Mouse (Mus musculus): ENCODE data around the gene Fam166b. TPM values are rescaled to one million over a fixed set of nuclear protein-coding genes. Genes with fewer than 3 reads are reported as not detected.

The Fam166b gene
- polyA plus RNA-seq, 1 experiment: not detected

- Histone ChIP-seq H3K27ac (ENCODE audit: insufficient read depth, low read depth, low read length) (no peak overlapping the region), H3K4me3 (ENCODE audit: insufficient read depth, low read length) (no peak overlapping the region), H3K4me1 (ENCODE audit: control insufficient read depth, insufficient read depth, low read length) (peaks cover 32% of the 10 kb centered on the region)
- no peak for TF ChIP-seq CTCF (IDR thresholded peaks at IDR 0.05; ENCODE audit: low read depth, low read length)
Observed at GRCm38 (mm10) chr4:43456470-43456869, 27.5 kb upstream of the Fam166b start.

- Histone ChIP-seq H3K27ac (ENCODE audit: insufficient read depth, low read depth, low read length) (peak within 1 kb of the TSS; percentile 46), H3K4me1 (ENCODE audit: control insufficient read depth, insufficient read depth, low read length) (peaks cover 20% of the 10 kb centered on the region), H3K4me3 (ENCODE audit: insufficient read depth, low read length) (peak within 1 kb of the TSS; percentile 63)
- TF ChIP-seq POLR2A (IDR thresholded peaks at IDR 0.05; ENCODE audit: borderline replicate concordance, low read depth, low read length): no peak
- TF ChIP-seq CTCF (IDR thresholded peaks at IDR 0.05; ENCODE audit: low read depth, low read length): no peak; the same call in 1 of the 2 replicates
Observed at GRCm38 (mm10) chr4:43454041-43454836, 25.3 kb upstream of the Fam166b start, which contains the start of gene Cd72. Gene Cd72 (minus strand): TSS chr4:43454628.

GRCm38 (mm10) chr4:43453413-43453812 is 24.5 kb upstream of the Fam166b start:
- H3K27ac ChIP-seq (ENCODE audit: insufficient read depth, low read depth, low read length): peak overlapping the region; percentile 6; the same call in 1 of the 2 replicates
- TF ChIP-seq POLR2A (IDR thresholded peaks at IDR 0.05; ENCODE audit: borderline replicate concordance, low read depth, low read length) (no peak), CTCF (IDR thresholded peaks at IDR 0.05; ENCODE audit: low read depth, low read length) (no peak)
- H3K4me3 ChIP-seq (ENCODE audit: insufficient read depth, low read length): peak overlapping the region; percentile 63
- H3K4me1 ChIP-seq (ENCODE audit: control insufficient read depth, insufficient read depth, low read length): peaks cover 20% of the 10 kb centered on the region

GRCm38 (mm10) chr4:43452315-43452714 is 23.4 kb upstream of the Fam166b start:
- H3K27ac ChIP-seq (ENCODE audit: insufficient read depth, low read depth, low read length): no peak overlapping the region
- TF ChIP-seq POLR2A (IDR thresholded peaks at IDR 0.05; ENCODE audit: borderline replicate concordance, low read depth, low read length) (no peak), CTCF (IDR thresholded peaks at IDR 0.05; ENCODE audit: low read depth, low read length) (no peak)
- H3K4me1 ChIP-seq (ENCODE audit: control insufficient read depth, insufficient read depth, low read length): peaks cover 20% of the 10 kb centered on the region
- no peak overlapping the region for H3K4me3 ChIP-seq (ENCODE audit: insufficient read depth, low read length)

- H3K4me1 ChIP-seq (ENCODE audit: control insufficient read depth, insufficient read depth, low read length): peaks cover 14% of the 10 kb centered on the region
- no peak for TF ChIP-seq CTCF (IDR thresholded peaks at IDR 0.05; ENCODE audit: low read depth, low read length)
- TF ChIP-seq POLR2A (IDR thresholded peaks at IDR 0.05; ENCODE audit: borderline replicate concordance, low read depth, low read length): no peak
- H3K4me3 ChIP-seq (ENCODE audit: insufficient read depth, low read length): no peak overlapping the region
- H3K27ac ChIP-seq (ENCODE audit: insufficient read depth, low read depth, low read length): no peak overlapping the region
Observed at GRCm38 (mm10) chr4:43448554-43448953, 19.6 kb upstream of the Fam166b start.

GRCm38 (mm10) chr4:43447251-43447650 is 18.3 kb upstream of the Fam166b start:
- no peak for TF ChIP-seq POLR2A (IDR thresholded peaks at IDR 0.05; ENCODE audit: borderline replicate concordance, low read depth, low read length)
- no peak for TF ChIP-seq CTCF (IDR thresholded peaks at IDR 0.05; ENCODE audit: low read depth, low read length)
- H3K4me3 ChIP-seq (ENCODE audit: insufficient read depth, low read length): no peak overlapping the region
- H3K4me1 ChIP-seq (ENCODE audit: control insufficient read depth, insufficient read depth, low read length): peaks cover 5% of the 10 kb centered on the region
- no peak overlapping the region for H3K27ac ChIP-seq (ENCODE audit: insufficient read depth, low read depth, low read length)

- peak overlapping the region; percentile 69 for H3K4me3 ChIP-seq (ENCODE audit: insufficient read depth, low read length)
- H3K4me1 ChIP-seq (ENCODE audit: control insufficient read depth, insufficient read depth, low read length): 0 out of 2 replicates have a peak, but pooled peaks cover 2% of the 10 kb centered on the region
- H3K27ac ChIP-seq (ENCODE audit: insufficient read depth, low read depth, low read length): no peak overlapping the region
- TF ChIP-seq CTCF (IDR thresholded peaks at IDR 0.05; ENCODE audit: low read depth, low read length) (no peak), POLR2A (IDR thresholded peaks at IDR 0.05; ENCODE audit: borderline replicate concordance, low read depth, low read length) (no peak)
Observed at GRCm38 (mm10) chr4:43443511-43443910, 14.6 kb upstream of the Fam166b start.

- 0 out of 2 replicates have a peak, but pooled peaks cover 2% of the 10 kb centered on the region for H3K4me1 ChIP-seq (ENCODE audit: control insufficient read depth, insufficient read depth, low read length)
- peak overlapping the region; percentile 69 for H3K4me3 ChIP-seq (ENCODE audit: insufficient read depth, low read length)
- peak overlapping the region; percentile 62 for H3K27ac ChIP-seq (ENCODE audit: insufficient read depth, low read depth, low read length)
- no peak for TF ChIP-seq POLR2A (IDR thresholded peaks at IDR 0.05; ENCODE audit: borderline replicate concordance, low read depth, low read length)
- TF ChIP-seq CTCF (IDR thresholded peaks at IDR 0.05; ENCODE audit: low read depth, low read length): no peak
Observed at GRCm38 (mm10) chr4:43442456-43443361, 13.8 kb upstream of the Fam166b start.

GRCm38 (mm10) chr4:43442044-43442443 is 13.1 kb upstream of the Fam166b start:
- TF ChIP-seq POLR2A (IDR thresholded peaks at IDR 0.05; ENCODE audit: borderline replicate concordance, low read depth, low read length) (no peak), CTCF (IDR thresholded peaks at IDR 0.05; ENCODE audit: low read depth, low read length) (peak; percentile 47; the same call in 1 of the 2 replicates)
- H3K4me1 ChIP-seq (ENCODE audit: control insufficient read depth, insufficient read depth, low read length): 0 out of 2 replicates have a peak, but pooled peaks cover 2% of the 10 kb centered on the region
- H3K27ac ChIP-seq (ENCODE audit: insufficient read depth, low read depth, low read length): peak overlapping the region; percentile 62

More at GRCm38 (mm10) chr4:43442044-43442443, 13.1 kb upstream of the Fam166b start:
- H3K4me3 ChIP-seq (ENCODE audit: insufficient read depth, low read length): peak overlapping the region; percentile 69
